Mouse (Mus musculus): ENCODE results near the gene Itgav. TPM values are rescaled to one million over a fixed set of nuclear protein-coding genes. Genes with fewer than 3 reads are reported as not detected.

Gene Itgav
- total and polyA plus RNA-seq, 3 experiments = 6.5 to 7.2 TPM; not detected in 1

- DNase-seq (ENCODE audit: low read depth, low spot score) = peak; percentile 58
- H3K27ac ChIP-seq (ENCODE audit: control insufficient read depth, low read depth, low read length) = peak overlapping the region; percentile 54
- H3K79me2 ChIP-seq (ENCODE audit: control insufficient read depth, insufficient read depth, low read length, poor library complexity) = peaks cover 7% of the 10 kb centered on the region
- peaks cover 0 to 14% of the 10 kb centered on the region in 2 experiments; a peak in 2 of 4 replicates for H3K36me3 ChIP-seq (ENCODE audit: control insufficient read depth in 1 of 2, insufficient read depth in 2 of 2, low read length in 2 of 2)
- peaks cover 0 to 3% of the 10 kb centered on the region in 2 experiments; a peak in 1 of 4 replicates for H3K27me3 ChIP-seq (ENCODE audit: control insufficient read depth in 1 of 2, insufficient read depth in 2 of 2, low read length in 2 of 2)
- H3K4me3 ChIP-seq (ENCODE audit: control insufficient read depth in 1 of 2, insufficient read depth in 1 of 2, low read depth in 2 of 2, low read length in 2 of 2) = peak overlapping the region; percentile 84 to 94
- H3K9me3 ChIP-seq (replicated peaks; ENCODE audit: insufficient read depth, low read length) = no peaks in the 10 kb centered on the region
- peaks cover 0 to 20% of the 10 kb centered on the region in 2 experiments; a peak in 2 of 4 replicates for H3K4me1 ChIP-seq (ENCODE audit: control insufficient read depth in 1 of 2, insufficient read depth in 2 of 2, low read length in 2 of 2)
- peak overlapping the region; percentile 92 for H3K9ac ChIP-seq (ENCODE audit: control insufficient read depth, low read depth, low read length, poor library complexity, severe bottlenecking)
- 0 out of 2 replicates have a peak, but pooled peaks have one; percentile 39 for TF ChIP-seq HCFC1 (IDR thresholded peaks at IDR 0.05; ENCODE audit: low read depth, low read length)
- TF ChIP-seq USF2 (IDR thresholded peaks at IDR 0.05; ENCODE audit: borderline replicate concordance in 1 of 2, insufficient read depth in 1 of 2, low read depth in 1 of 2, low read length in 2 of 2) = no peak
- TF ChIP-seq E2F4 (IDR thresholded peaks at IDR 0.05; ENCODE audit: borderline replicate concordance, low read depth, low read length) = no peak
- TF ChIP-seq SMC3 (IDR thresholded peaks at IDR 0.05; ENCODE audit: low read depth, low read length) = no peak
- TF ChIP-seq RCOR1 (IDR thresholded peaks at IDR 0.05; ENCODE audit: low read depth, low read length) = no peak
- no peak for TF ChIP-seq UBTF (IDR thresholded peaks at IDR 0.05; ENCODE audit: borderline replicate concordance, insufficient read depth, low read depth, low read length)
- TF ChIP-seq ETS1 (IDR thresholded peaks at IDR 0.05; ENCODE audit: low read depth, low read length) = no peak
- TF ChIP-seq EP300 (IDR thresholded peaks at IDR 0.05; ENCODE audit: low read depth in 1 of 2, low read length in 2 of 2) = no peak
- no peak for TF ChIP-seq POLR2AphosphoS5 (IDR thresholded peaks at IDR 0.05; ENCODE audit: borderline replicate concordance, low read depth, low read length)
- TF ChIP-seq CTCF (IDR thresholded peaks at IDR 0.05 in 2 of 3, conservative IDR thresholded peaks at IDR 0.05 in 1 of 3; ENCODE audit: control insufficient read depth in 1 of 3, insufficient read depth in 1 of 3, low read depth in 2 of 3, low read length in 3 of 3, poor library complexity in 1 of 3, severe bottlenecking in 1 of 3) = no peak
- TF ChIP-seq KAT2A (conservative IDR thresholded peaks at IDR 0.05; ENCODE audit: low read depth, low read length) = no peak
- TF ChIP-seq GATA1 (IDR thresholded peaks at IDR 0.05; ENCODE audit: low read depth, low read length) = peak; percentile 47
- no peak for TF ChIP-seq BHLHE40 (IDR thresholded peaks at IDR 0.05; ENCODE audit: borderline replicate concordance, low read depth, low read length)
- TF ChIP-seq TCF12 (IDR thresholded peaks at IDR 0.05; ENCODE audit: low read depth, low read length) = no peak
- no peak for TF ChIP-seq ELF1 (IDR thresholded peaks at IDR 0.05; ENCODE audit: low read depth, low read length)
- TF ChIP-seq ZKSCAN1 (IDR thresholded peaks at IDR 0.05; ENCODE audit: low read depth, low read length) = no peak
- TF ChIP-seq CHD1 (IDR thresholded peaks at IDR 0.05; ENCODE audit: low read depth, low read length) = no peak
- no peak for TF ChIP-seq MYB (IDR thresholded peaks at IDR 0.05; ENCODE audit: low read depth, low read length)
- TF ChIP-seq MAFK (IDR thresholded peaks at IDR 0.05; ENCODE audit: borderline replicate concordance, low read depth, low read length) = no peak
- peak; percentile 29; the same call in 1 of the 2 replicates for TF ChIP-seq SIN3A (IDR thresholded peaks at IDR 0.05; ENCODE audit: low read length)
- no peak for TF ChIP-seq NRF1 (IDR thresholded peaks at IDR 0.05; ENCODE audit: insufficient read depth, low read depth, low read length, poor library complexity, severe bottlenecking)
- TF ChIP-seq MXI1 (IDR thresholded peaks at IDR 0.05; ENCODE audit: low read depth, low read length) = no peak
- no peak for TF ChIP-seq CHD2 (IDR thresholded peaks at IDR 0.05; ENCODE audit: low read length)
- no peak for TF ChIP-seq RAD21 (IDR thresholded peaks at IDR 0.05; ENCODE audit: low read depth, low read length)
- TF ChIP-seq ZNF384 (IDR thresholded peaks at IDR 0.05; ENCODE audit: low read depth, low read length) = no peak
- no peak for TF ChIP-seq JUND (IDR thresholded peaks at IDR 0.05; ENCODE audit: low read depth, low read length)
- TF ChIP-seq MAZ (IDR thresholded peaks at IDR 0.05; ENCODE audit: low read depth, low read length) = no peak
- no peak for TF ChIP-seq TAL1 (IDR thresholded peaks at IDR 0.05; ENCODE audit: low read length)
- no peak for TF ChIP-seq MAX (IDR thresholded peaks at IDR 0.05; ENCODE audit: low read length)
- TF ChIP-seq POLR2A (IDR thresholded peaks at IDR 0.05; ENCODE audit: control insufficient read depth in 1 of 2, insufficient read depth in 1 of 2, low read depth in 1 of 2, low read length in 2 of 2, poor library complexity in 1 of 2) = no peak
- TF ChIP-seq MYC (IDR thresholded peaks at IDR 0.05; ENCODE audit: low read depth, low read length) = no peak
- no peak for TF ChIP-seq MEF2A (IDR thresholded peaks at IDR 0.05; ENCODE audit: extremely low read depth, insufficient replicate concordance, low read depth, low read length, poor library complexity, severe bottlenecking)
- no peak for TF ChIP-seq ZC3H11A (IDR thresholded peaks at IDR 0.05; ENCODE audit: low read depth, low read length)
- TF ChIP-seq TBP (IDR thresholded peaks at IDR 0.05; ENCODE audit: low read depth, low read length) = 0 out of 2 replicates have a peak, but pooled peaks have one; percentile 9
- no peak for TF ChIP-seq USF1 (IDR thresholded peaks at IDR 0.05; ENCODE audit: low read depth, low read length)
- no peak for TF ChIP-seq POLR2AphosphoS2 (IDR thresholded peaks at IDR 0.05; ENCODE audit: low read length)
- 0 out of 2 replicates have a peak, but pooled peaks have one; percentile 21 for TF ChIP-seq NELFE (IDR thresholded peaks at IDR 0.05; ENCODE audit: low read depth, low read length)
- TF ChIP-seq ZMIZ1 (IDR thresholded peaks at IDR 0.05; ENCODE audit: low read depth, low read length) = no peak
Measured at GRCm38 (mm10) chr2:83723346-83723745, 851 bp upstream of the Itgav start.
